Mouse (Mus musculus) forebrain, embryonic 14.5 days (tissue): ENCODE data around the gene Gm28053. TPM values are rescaled to one million over a fixed set of nuclear protein-coding genes. Genes with fewer than 3 reads are reported as not detected.

ENCODE experiments used
- ATAC-seq: fragments of 200-750 bp; cut with Nextera tagmentation; 2 replicates; pipeline ENCODE4 v1.8.0; 2017; ENCODE audit warnings: mild to moderate bottlenecking, moderate library complexity
- DNase-seq: peaks from one replicate; pipeline ENCODE4 v3.0.0-alpha.2; 2015; ENCODE audit warnings: low spot score
- H3K27ac ChIP-seq: fragments of 300-500 bp; sonication (generic); 2 replicates; pipeline ENCODE4 v1.5.1; 2014; ENCODE audit warnings: low read depth, mild to moderate bottlenecking, control low read depth, low read length, moderate library complexity
- H3K27me3 ChIP-seq: fragments of 300-500 bp; sonication (generic); replicated peaks from 2 replicates; pipeline ENCODE4 v1.6.1; 2014; ENCODE audit warnings: low read length, control low read depth, mixed read lengths; ENCODE audit not compliant: control insufficient read depth, insufficient read depth
- H3K36me3 ChIP-seq: fragments of 300-500 bp; sonication (generic); 2 replicates; pipeline ENCODE4 v1.6.1; 2014; ENCODE audit warnings: low read length, control low read depth; ENCODE audit not compliant: control insufficient read depth, insufficient read depth
- H3K4me1 ChIP-seq: fragments of 300-500 bp; sonication (generic); 2 replicates; pipeline ENCODE4 v1.6.1; 2014; ENCODE audit warnings: antibody characterized with exemption, low read length, control low read depth; ENCODE audit not compliant: control insufficient read depth, insufficient read depth
- H3K4me2 ChIP-seq: fragments of 300-500 bp; sonication (generic); 2 replicates; pipeline ENCODE4 v1.6.1; 2014; ENCODE audit warnings: mild to moderate bottlenecking, control low read depth, low read length
- H3K4me3 ChIP-seq: fragments of 300-500 bp; sonication (generic); 2 replicates; pipeline ENCODE4 v1.5.1; 2014; ENCODE audit warnings: low read depth, low read length, control low read depth
- H3K9ac ChIP-seq: fragments of 300-500 bp; sonication (generic); 2 replicates; pipeline ENCODE4 v1.6.1; 2014; ENCODE audit warnings: mild to moderate bottlenecking, low read length, control low read depth, moderate library complexity
- H3K9me3 ChIP-seq: fragments of 300-500 bp; sonication (generic); replicated peaks from 2 replicates; pipeline ENCODE4 v1.6.1; 2016; ENCODE audit warnings: low read length, control low read depth, mixed read lengths; ENCODE audit not compliant: control insufficient read depth
- WGBS: fragments of 180-500 bp; shearing (Covaris S2); extraction: QIAGEN DNeasy Blood & Tissue Kit; methylation state at CpG from one replicate; pipeline ENCODE4 v1.1.7; 2014; 5-methylcytosine and 5-hydroxymethylcytosine counted together
- polyA plus RNA-seq: library from polyadenylated mRNA; unstranded; fragments of >200 nt; fragmentation: Nextera tagmentation; extraction: Ambion mirVana; gene quantifications from 2 replicates; pipeline ENCODE4 v1.2.1, GENCODE M21; 2014

Gene Gm28053
- 0.84 TPM in 1 of 2 replicates, not detected in the other for polyA plus RNA-seq

DNA sequence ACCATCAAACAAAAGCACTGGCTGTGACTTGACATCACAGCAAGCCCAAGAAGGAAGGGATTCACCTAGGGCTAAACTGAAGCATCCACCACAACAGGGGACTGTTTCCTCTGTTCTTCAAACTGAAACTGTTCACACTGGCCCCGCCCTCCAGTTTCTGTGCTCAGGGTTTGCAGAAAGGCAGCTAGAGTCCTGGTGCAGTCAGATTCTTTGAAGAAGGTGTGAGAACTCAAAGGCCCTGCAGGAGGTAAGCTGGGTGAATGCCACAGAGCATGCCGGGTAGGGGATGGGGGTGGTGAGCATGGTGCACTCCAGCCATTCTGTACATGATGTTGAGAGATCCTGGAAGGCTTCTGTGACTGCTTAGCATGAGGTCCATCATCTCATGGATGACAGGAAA lies at the start of gene Gm28053, which contains the start of gene Gimap7:
Gene Gm28053, plus strand, starts transcription at position 153 of the 400 bp plus-strand sequence.
Gene Gimap7, plus strand, starts transcription at position 167 of the 400 bp plus-strand sequence.
- Histone ChIP-seq H3K4me3 (no peak within 1 kb of the TSS), H3K4me1 (no peaks in the 10 kb centered on the region), H3K4me2 (no peak within 1 kb of the TSS), H3K36me3 (no peaks in the 10 kb centered on the region), H3K27ac (no peak within 1 kb of the TSS), H3K9me3 (no peaks in the 10 kb centered on the region), H3K9ac (no peak within 1 kb of the TSS), H3K27me3 (no peaks in the 10 kb centered on the region)
- DNase-seq (no peak), ATAC-seq (no peak)
- WGBS, result 54% methylated on average over 2 of the region's 2 CpGs

DNA sequence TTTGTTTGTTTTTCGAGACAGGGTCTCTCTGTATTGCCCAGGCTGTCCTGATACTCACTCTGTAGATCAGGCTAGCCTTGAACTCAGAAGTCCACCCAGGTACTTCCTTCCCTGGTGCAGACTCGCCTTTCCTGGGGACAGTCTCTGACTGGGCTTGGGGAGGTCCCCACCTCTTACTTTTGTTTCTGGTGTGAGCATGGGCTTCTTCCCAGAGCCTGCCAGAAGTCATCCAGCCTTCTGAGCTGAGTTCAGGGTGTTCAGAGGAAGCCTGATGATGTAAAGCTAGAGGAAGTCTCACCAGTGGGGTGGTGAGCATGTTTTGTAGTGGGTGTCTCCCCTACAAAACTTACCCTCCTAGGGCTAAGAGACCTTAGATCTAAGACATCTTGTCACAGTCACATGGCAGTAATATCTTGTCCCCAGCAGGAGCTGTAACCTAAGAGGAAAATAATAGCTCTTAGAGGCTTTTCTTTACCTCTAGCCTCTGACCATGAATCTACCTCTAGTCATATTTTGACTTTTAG lies 48.9 kb upstream of the Gm28053 start:
- ATAC-seq (no peak), DNase-seq (no peak)
- Histone ChIP-seq H3K36me3 (no peaks in the 10 kb centered on the region), H3K9ac (no peak overlapping the region), H3K4me3 (no peak overlapping the region), H3K27ac (no peak overlapping the region), H3K4me2 (no peak overlapping the region), H3K9me3 (no peaks in the 10 kb centered on the region), H3K27me3 (no peaks in the 10 kb centered on the region), H3K4me1 (no peaks in the 10 kb centered on the region)
- 53% methylated on average over 2 of the region's 2 CpGs for WGBS

DNA sequence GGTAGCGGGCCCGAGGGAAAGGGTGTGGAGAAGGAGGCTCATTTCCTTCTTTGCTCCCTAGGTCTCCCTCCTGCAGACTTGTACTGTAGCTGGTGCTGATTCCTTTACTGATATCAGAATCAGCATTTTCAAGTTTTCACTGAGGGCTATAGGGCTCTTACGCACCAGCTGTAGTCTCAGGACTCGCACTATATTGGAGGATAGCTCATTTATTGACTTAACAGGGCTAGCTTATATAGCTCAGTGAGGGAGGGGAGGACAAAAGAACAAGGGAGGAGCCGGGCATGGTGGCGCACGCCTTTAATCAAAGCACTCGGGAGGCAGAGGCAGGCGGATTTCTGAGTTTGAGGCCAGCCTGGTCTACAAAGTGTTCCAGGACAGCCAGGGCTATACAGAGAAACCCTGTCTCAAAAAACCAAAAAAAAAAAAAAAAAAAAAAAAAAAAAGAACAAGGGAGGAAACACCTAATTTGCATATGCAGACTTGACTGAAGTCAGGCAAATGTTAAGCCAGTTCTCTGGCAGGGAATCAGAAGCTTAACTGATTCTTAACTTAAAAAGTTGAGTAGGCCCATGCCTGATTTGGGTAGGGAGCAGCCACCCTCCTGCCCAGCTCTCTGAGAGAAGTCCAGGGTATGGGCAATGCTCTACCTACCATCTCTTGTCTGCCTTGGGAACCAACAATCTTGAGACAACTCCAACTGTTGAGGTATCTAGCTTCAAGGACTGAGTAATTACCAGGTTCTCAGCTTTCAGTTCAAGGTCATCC lies 43.9 kb upstream of the Gm28053 start:
- H3K27me3 ChIP-seq, result no peaks in the 10 kb centered on the region
- WGBS, result 95% methylated on average over 9 of the region's 9 CpGs
- no peaks in the 10 kb centered on the region for H3K36me3 ChIP-seq
- no peaks in the 10 kb centered on the region for H3K9me3 ChIP-seq
- no peak for DNase-seq
- H3K9ac ChIP-seq, result no peak overlapping the region
- no peak overlapping the region for H3K4me3 ChIP-seq
- H3K4me1 ChIP-seq, result no peaks in the 10 kb centered on the region
- H3K27ac ChIP-seq, result no peak overlapping the region
- H3K4me2 ChIP-seq, result no peak overlapping the region
- no peak for ATAC-seq

DNA sequence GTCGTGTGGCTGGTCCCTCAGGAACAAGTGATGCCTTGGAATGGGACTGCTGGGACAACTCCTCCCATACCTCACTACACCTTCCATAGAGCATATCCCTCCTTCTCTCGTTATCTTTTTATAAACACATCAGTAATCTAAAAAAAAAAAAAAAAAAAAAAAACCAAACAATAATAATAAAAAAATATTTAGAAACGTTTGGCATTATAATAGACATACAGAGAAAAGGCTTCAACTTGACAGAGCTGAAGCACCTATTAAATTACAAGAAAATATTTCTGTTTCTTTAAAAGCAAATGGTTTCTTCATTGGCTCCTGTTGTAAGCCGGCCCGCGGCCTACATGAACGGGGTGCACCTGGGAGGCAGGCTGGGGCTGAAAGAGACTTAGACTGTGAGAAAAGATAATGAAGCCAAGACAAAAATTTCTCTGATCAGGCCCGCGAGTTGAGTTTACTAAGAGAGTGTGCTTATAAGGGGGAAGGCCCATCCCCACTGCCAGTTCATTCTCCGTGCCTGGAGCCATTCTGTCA lies 42.9 kb upstream of the Gm28053 start:
- WGBS, result 42% methylated on average over 10 of the region's 10 CpGs
- Histone ChIP-seq H3K4me2 (no peak overlapping the region; the same call in 1 of the 2 replicates), H3K36me3 (no peaks in the 10 kb centered on the region), H3K4me3 (no peak overlapping the region), H3K9me3 (no peaks in the 10 kb centered on the region), H3K9ac (no peak overlapping the region), H3K4me1 (no peaks in the 10 kb centered on the region), H3K27ac (no peak overlapping the region), H3K27me3 (no peaks in the 10 kb centered on the region)
- DNase-seq, result no peak
- no peak for ATAC-seq

DNA sequence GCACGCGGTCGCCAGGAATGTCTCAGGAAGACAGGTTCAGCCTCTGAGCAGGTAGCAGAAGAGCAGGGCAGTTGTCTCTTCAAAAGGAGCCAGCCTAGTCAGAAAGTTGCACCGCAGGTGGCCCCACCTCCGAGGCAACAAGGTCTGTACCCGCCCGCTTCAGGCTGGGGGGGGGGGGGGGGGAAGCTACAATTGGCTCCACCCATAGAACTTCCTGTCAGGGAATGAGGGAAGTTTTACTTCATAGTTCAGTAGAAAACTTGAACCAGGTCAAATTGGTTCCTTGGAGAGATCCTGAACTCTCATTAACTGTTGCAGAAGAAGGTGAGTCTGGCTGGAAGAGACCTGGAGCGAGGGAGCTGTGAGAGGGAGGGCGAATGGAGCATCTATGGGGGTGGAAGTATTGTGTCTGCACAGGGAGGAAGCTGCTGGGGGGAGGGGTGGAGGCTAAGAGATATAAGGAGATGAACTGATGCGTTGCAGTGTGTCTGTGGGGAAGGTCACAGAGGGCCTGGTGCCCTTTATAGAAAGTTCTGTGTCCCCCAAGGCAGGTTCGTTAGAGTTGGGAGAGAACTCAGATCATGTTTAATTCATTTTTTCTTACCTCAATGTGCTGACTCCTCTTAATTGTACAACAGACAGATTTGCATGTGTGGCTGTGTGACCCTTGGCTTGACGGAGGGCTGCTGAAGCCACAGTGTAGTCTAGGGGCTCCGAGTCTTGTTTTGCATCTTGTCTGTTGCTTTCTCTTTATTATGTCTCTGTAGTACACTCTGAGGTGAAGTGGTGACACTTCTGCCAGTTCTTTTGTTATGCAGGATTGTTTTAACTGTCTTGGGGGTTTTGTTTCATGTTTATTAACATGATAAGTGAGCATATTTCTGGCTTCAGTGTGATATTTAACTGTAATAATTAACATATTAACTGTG lies 42.2 kb upstream of the Gm28053 start, which contains the start of gene Gimap9:
Gene Gimap9, plus strand, starts transcription at position 199 of the 929 bp plus-strand sequence.
- Histone ChIP-seq H3K4me1 (no peaks in the 10 kb centered on the region), H3K9ac (no peak within 1 kb of the TSS), H3K36me3 (no peaks in the 10 kb centered on the region), H3K4me3 (no peak within 1 kb of the TSS), H3K9me3 (no peaks in the 10 kb centered on the region), H3K4me2 (no peak within 1 kb of the TSS; the same call in 1 of the 2 replicates), H3K27ac (no peak within 1 kb of the TSS), H3K27me3 (no peaks in the 10 kb centered on the region)
- ATAC-seq (no peak), DNase-seq (no peak)
- WGBS, result 25% methylated on average over 11 of the region's 13 CpGs

DNA sequence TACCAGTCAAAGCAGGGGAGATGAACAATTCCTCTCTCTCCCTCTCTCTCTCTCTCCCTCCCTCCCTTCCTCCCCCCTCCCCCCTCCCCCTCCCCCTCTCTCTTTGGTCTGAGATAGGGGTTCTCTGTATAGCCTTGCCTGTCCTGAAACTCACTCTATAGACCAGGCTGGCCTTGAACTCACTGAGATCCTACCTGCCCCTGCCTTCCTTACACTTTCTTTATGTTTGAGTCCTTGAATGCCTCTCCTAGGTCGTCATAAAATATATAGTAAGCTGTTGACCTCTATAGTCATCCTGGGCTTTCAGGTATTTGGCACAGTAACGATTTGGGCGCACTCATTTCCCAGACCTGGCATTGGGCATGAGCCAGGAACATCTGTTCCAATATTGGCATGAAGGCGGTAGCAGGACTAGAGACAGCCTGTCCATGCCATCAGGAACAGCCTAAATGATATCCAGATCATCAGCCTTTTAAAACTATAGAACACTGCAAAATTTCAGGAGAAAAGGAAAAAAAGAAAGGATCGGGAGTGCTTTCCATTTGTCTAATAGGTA lies 41.5 kb upstream of the Gm28053 start:
- ATAC-seq (no peak), DNase-seq (no peak)
- Histone ChIP-seq H3K4me2 (no peak overlapping the region), H3K27ac (no peak overlapping the region), H3K9me3 (no peaks in the 10 kb centered on the region), H3K36me3 (no peaks in the 10 kb centered on the region), H3K27me3 (no peaks in the 10 kb centered on the region), H3K9ac (no peak overlapping the region), H3K4me1 (no peaks in the 10 kb centered on the region), H3K4me3 (no peak overlapping the region)
- 80% methylated on average over 5 of the region's 5 CpGs for WGBS

DNA sequence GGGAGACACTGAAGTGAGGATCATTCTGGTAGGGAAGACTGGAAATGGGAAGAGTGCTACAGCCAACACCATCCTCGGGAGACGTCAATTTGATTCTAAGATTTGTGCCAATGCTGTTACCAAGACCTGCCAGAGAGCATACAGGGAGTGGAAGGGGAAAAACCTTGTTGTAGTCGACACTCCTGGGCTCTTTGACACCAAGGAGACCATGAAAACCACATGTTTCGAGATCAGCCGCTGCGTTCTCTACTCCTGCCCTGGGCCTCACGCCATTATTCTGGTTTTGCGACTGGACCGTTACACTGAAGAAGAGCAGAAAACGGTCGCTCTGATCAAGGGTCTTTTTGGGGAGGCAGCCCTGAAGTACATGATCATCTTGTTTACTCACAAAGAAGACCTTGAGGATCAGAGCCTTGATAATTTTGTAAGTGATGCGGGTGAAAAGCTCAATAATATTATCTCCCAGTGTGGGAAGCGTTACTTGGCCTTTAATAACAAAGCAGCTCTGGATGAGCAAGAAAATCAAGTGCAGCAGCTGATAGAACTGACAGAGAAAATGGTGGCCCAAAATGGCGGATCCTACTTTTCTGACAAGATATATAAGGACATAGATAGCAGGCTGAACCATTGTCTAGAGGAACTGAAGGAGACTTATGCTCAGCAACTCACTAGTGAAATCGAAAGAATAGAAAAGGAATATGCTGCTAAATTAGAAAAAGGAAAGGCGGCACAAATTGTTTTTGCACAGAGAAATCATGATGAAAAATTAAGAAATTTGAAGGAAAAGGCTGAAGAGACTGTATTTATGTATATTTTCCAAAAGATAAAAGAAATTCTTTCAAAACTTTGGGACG lies 40.7 kb upstream of the Gm28053 start:
- Histone ChIP-seq H3K4me3 (no peak overlapping the region), H3K9me3 (no peaks in the 10 kb centered on the region), H3K27ac (no peak overlapping the region), H3K4me1 (no peaks in the 10 kb centered on the region), H3K36me3 (no peaks in the 10 kb centered on the region), H3K4me2 (no peak overlapping the region), H3K27me3 (no peaks in the 10 kb centered on the region), H3K9ac (no peak overlapping the region)
- 95% methylated on average over 17 of the region's 17 CpGs for WGBS
- ATAC-seq (no peak), DNase-seq (no peak)

DNA sequence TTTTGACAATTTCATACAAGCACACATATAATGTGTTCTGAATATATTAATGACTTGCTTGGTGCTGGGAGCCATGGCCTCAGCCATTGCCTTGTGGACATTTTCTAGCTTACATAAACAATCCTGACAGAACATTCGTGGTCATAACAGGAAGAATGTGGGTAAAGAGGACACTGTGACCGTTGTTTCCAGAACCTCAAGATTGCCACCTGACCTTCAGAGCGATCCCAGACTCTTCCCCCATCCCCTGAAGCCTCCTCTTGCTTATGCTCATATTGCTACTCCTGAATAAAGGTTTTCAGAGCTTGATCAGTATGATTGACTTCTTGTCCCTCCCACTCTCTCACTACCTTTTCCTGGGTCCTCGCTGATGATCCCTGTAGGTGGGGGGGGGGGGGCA lies 40.0 kb upstream of the Gm28053 start:
- Histone ChIP-seq H3K4me3 (no peak overlapping the region), H3K27ac (no peak overlapping the region), H3K9me3 (no peaks in the 10 kb centered on the region), H3K4me1 (no peaks in the 10 kb centered on the region), H3K36me3 (no peaks in the 10 kb centered on the region), H3K27me3 (no peaks in the 10 kb centered on the region), H3K4me2 (no peak overlapping the region), H3K9ac (no peak overlapping the region)
- 87% methylated on average over 4 of the region's 4 CpGs for WGBS
- ATAC-seq, result no peak
- DNase-seq, result no peak
